Mouse (Mus musculus) layer of hippocampus, postnatal 25 days (tissue): ENCODE data around the gene Cobl. TPM values are rescaled to one million over a fixed set of nuclear protein-coding genes. Genes with fewer than 3 reads are reported as not detected.

Experiments used
- DNase-seq, 2 experiments: peaks; one replicate each; pipeline ENCODE4 v3.0.0; 2022; ENCODE audit warnings: mixed read lengths in 2 of 2, low spot score in 1 of 2; ENCODE audit errors: extremely low spot score in 1 of 2
- total RNA-seq, 2 experiments: library from RNA; stranded (reverse); gene quantifications; 2 replicates each; pipeline ENCODE4 v1.2.3; 2021

Cobl gene
- total RNA-seq, 2 experiments from 2014 or later, result 14.2 to 15.8 TPM

DNA sequence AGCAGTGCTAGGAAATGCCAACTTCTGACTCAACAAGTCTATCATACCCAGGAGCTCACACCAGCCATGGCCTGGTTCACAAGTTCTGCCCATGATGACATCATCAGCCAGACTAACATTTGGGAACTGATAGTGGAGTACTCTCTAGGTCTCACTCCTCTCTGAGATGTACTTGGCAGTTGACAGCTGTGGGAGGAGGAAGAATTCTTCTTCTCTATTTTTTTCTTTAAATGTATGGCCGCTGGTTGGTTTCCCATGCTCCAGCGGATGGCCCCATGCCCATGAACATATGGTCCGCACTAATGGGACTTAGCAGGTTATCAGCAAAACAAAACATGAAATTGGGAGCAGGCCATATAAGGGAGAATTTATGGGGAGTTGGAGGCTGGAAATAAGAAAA, 145.4 kb downstream of the Cobl start:
- DNase-seq, result no peak

DNA sequence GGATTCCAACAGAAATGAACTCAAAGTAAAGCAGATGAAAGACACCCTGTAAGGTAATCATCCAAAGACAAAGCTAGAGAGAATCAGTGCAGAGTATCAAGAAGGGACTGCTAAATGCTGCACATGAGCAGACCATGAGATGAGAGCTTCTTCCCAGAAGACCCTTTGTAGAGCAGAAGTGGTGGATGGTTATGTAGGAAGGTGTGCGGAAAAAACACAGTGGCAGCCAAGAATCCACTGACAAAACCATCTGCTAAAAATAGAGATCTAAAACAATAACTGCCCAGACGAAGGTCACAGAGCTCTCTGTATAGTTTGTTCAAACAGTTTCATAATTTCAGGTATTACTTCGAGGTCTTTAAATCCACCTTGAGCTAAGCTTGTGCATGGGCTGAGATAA, 149.1 kb downstream of the Cobl start:
- no peak for DNase-seq

- peak in 1 of 2 experiments; percentile 61 for DNase-seq
Measured at GRCm38 (mm10) chr11:12314278-12315043, 150.3 kb downstream of the Cobl start.

DNA sequence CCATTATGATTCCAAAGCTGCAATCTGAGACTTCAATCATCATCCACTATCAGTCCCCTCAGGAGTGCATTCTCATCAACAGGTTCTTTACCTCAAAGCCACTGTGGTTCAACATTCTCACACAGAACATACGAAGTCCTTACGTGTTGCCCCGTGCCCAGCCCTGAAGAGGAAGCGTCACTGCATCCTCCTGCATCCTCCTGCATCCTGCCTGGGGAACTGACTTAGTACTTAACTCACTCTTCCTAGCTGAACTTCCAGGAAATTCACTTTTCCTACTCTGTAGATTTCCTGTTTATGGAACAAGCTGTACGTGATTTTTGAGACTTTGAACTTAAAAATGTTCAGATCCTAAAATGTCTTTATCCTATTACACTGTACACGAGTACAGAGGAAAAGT, 153.3 kb downstream of the Cobl start:
- no peak for DNase-seq

DNA sequence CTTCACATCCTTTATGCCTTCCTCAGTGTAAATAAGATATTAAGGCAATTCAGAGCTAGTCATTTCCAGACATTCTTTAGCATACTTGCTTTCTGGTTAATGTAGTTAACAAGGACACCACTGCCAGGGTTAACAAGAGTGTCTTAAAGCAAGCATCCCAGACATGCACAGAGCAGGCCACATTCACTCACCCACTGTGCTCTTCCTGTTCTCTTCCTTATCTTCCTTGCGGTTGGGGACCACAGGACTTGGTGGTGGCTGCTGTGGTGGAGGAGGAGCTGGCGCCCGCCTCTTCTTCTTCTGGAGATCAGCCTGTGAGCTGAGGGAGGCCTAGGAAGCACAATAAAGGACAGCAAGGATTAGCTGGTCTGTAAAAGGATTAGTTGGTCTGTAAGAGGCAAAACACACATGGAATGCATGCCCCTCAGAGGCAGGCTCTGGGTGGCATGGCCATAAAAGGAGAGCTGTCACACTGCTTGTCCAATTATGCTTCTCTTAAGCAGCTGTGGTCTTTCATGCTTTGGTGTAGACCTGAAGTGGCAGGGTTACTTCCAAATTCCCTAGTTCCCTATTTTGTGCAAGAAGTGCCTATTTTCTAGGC, 155.2 kb downstream of the Cobl start:
- no peak for DNase-seq

- no peak for DNase-seq
Measured at GRCm38 (mm10) chr11:12304879-12305278, 159.9 kb downstream of the Cobl start.

DNA sequence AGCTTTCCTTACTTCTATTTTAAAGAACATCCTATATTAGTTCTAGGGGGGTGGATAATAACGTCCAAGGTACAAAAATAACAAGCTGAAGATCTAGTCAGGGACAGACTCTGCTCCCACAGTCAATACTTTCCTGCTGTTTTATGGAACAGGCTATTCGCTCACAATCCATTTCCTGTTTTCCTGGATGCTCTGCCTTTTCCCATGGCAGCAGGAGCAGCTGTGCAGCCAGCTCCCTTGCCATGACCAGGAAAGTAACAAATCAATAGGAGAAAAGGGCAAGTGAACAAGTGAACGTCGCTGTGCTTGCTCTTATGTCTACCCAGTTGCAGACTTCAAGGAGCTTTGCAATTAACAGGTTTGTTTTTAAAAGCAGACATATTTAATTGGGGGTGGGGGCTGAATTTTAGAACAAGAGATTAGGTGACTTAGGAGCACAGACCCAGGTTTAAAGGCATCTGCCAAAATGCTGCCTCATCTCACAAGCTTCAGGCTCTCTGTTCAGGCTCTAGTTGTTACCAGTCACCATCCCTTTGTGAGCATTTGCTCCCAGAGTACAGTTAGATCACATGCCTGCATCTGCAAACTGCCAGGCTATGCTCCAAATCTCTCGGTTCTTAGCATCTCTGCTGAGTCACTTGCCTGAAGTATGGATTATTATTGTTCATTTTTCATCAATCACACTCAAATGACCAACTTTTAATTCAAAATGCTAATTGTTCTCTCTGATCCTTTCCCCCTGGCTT, 164.9 kb downstream of the Cobl start:
- DNase-seq, result no peak

DNA sequence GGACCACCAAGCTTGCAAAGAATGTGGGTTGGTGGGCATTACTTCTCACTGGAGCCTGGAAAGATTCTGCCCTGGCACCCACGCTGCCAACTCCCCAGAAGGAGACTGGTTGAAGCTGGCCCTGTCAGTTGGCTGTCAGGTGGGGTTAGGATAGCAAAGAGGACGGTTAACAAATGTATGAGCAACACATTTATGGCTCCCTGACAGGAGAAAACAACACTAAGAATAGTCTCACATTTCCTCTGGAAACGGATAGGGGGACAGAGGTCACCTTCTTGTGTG, 173.2 kb downstream of the Cobl start:
- no peak for DNase-seq

DNA sequence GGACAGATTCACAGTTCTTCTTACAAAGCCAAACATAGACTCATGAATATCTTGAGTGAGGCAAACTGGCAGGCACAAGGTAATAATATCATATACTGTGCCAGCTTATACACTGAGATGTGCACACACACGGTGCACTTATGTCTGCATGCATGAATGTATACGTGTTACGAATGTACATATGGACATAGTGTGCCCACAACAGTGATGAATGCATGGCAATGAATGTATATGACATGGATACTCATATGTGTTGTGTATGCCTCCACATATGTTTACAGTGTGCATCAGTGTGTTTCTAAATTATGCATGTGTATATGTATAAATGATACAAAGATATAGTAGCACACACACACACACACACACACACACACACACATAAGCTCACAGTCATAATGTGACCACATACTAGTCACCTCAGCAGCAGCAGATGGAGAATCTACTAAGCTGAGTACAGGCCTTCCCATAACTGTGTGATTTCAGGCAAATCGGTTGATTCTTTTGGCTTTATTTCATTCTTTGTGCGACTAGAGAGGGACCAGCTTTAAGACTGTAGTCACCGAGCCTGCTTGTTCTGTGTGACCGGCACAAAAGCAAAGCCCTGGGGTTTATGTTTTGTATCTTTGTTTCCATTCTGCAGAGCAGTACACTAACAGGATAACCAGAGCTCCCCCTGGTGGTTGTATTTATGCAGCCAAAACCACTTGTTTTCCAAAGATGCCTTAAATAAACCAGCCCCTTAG, 173.7 kb downstream of the Cobl start:
- DNase-seq, result peak; percentile 65 to 82

- no peak for DNase-seq
Measured at GRCm38 (mm10) chr11:12285319-12286021, 179.3 kb downstream of the Cobl start.

- no peak for DNase-seq
Measured at GRCm38 (mm10) chr11:12280711-12281110, 184.0 kb downstream of the Cobl start.

- DNase-seq, result no peak
Measured at GRCm38 (mm10) chr11:12274276-12274675, 190.5 kb downstream of the Cobl start.

GRCm38 (mm10) chr11:12273726-12274125, 191.0 kb downstream of the Cobl start:
- no peak for DNase-seq

DNA sequence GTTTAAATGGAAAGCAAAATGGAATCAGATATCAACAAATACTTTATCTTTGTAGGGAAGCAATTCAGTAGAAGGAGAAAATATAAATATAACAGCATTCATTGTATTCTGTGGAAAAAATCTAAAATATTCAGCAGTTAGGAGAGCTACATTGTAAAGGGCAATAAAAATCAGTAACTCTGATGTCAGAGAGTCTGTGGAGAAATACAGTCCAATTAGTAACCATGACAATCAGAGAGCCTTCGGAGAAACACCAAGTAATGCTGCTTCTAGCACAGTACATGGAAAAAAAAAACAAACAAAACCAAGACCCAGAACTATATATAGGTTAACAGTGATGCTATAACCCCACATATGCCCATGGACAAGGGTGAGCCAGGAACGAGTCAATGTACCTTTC, 206.3 kb downstream of the Cobl start:
- DNase-seq, result no peak

- DNase-seq, result no peak
Measured at GRCm38 (mm10) chr11:12257324-12258118, 207.2 kb downstream of the Cobl start.

DNA sequence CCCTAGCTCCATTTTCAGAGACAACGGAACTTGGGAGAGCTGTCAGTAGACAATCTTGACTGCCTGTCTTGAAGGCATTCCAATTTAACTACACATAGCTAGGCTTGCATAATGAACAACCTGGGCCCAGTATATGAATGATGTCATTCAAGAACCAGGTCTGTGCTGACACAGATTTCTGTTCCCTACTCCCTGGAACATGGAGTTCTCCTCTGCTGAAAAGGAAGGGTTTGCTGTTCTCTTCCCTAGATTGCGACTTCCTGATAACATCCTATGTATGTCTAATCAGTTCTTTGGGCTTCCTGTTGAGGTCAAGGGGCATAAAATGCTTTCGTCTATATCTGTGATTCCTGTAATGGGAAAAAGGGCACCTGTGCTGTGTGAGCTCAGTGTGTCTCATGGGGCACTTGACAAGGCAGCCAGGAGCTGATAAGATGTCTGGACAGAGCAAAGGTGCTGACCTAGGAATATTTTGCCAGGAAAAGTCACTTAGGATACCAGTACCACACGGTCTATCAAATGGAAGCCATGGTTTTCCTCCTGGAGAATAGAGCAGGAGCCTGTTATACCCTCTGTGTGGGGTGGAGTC, 219.3 kb downstream of the Cobl start:
- no peak for DNase-seq

DNA sequence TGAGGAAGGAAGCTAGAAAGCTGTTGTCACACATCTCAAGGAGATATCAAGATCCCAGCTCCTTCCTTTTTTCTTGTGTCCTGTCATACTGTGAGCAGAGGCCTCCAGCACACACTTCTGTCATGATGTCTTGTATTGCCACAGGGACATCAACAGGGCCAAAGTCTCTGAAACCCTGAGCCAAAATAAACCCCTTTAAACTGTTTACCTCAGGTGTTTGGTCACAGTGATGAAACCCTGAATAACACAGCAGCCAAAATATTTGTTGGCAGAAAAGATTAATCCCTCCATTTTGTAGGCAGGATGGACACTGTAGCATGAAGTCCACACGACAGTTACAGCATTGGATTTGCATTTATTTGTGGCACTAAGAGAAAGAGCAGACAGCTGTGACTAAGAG, 228.4 kb downstream of the Cobl start:
- no peak for DNase-seq

DNA sequence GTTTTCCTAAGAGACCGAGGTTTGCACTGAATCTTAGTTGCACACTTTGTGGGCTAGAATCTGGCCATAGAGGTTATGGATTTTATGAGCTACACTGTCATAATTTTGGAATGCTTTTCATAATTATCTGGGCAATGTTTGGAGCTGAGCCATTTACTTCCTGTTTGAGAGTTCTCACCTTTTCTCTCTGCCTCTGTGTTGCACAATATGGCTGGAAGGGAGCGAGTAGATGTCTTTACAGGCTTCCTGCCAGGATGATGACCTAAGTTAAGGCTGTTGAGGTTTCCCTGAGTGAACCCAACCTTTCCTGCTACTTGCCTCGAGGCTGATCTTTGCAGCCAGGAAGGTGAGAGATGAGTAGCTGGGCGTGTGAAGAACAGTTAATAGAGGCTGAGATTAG, 229.9 kb downstream of the Cobl start:
- DNase-seq, result no peak

DNA sequence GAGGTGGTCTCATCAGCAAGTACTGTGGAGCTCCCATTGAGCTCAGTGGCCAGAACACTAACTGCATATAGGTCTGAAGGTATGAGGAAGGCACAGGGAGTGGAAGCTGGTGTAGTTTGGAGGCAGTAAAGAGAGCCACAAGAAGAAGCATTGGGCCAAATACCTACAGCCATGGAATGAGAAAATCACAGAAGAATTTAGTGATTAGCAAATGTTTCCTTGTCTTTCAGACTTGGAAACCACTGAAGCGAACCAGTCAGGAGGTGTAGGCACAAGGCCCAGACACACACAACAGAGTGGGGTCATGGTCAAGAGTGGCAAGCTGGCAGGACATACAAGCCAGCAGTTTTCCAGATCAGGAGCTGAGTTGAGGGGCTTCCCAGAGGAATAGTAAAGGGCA, 230.6 kb downstream of the Cobl start:
- DNase-seq, result no peak
